Mouse (Mus musculus): ENCODE measurements around the gene Reps2. TPM values are rescaled to one million over a fixed set of nuclear protein-coding genes. Genes with fewer than 3 reads are reported as not detected.

Reps2 gene
- total RNA-seq, 1 experiment: 1.5 TPM

- H3K4me3 ChIP-seq (ENCODE audit: insufficient read depth in 1 of 2, low read depth in 1 of 2, low read length in 2 of 2, poor library complexity in 1 of 2, severe bottlenecking in 1 of 2): no peak overlapping the region
These were observed 91.1 kb downstream of the Reps2 start for GRCm38 (mm10) chrX:162552383-162552782.

GRCm38 (mm10) chrX:162545037-162545436 lies 98.4 kb downstream of the Reps2 start:
- no peak for DNase-seq (ENCODE audit: low read depth, low spot score)
- in situ Hi-C loops (cut with MboI; ENCODE audit: low sequenced_read_pairs in 2 of 2, unreplicated experiment in 2 of 2): no loop called here
- no peak for TF ChIP-seq ZNF384 (IDR thresholded peaks at IDR 0.05; ENCODE audit: low read depth, low read length)
- TF ChIP-seq ZC3H11A (IDR thresholded peaks at IDR 0.05; ENCODE audit: borderline replicate concordance, low read depth, low read length): no peak
- no peak for TF ChIP-seq CHD2 (IDR thresholded peaks at IDR 0.05; ENCODE audit: low read depth, low read length)
- no peak for TF ChIP-seq HCFC1 (IDR thresholded peaks at IDR 0.05; ENCODE audit: borderline replicate concordance, insufficient read depth, low read length)
- no peak for TF ChIP-seq MAFK (IDR thresholded peaks at IDR 0.05; ENCODE audit: insufficient read depth, low read depth, low read length)
- H3K4me1 ChIP-seq (ENCODE audit: control insufficient read depth in 2 of 2, insufficient read depth in 2 of 2, low read length in 2 of 2, poor library complexity in 1 of 2): no peaks in the 10 kb centered on the region
- H3K4me3 ChIP-seq (ENCODE audit: insufficient read depth in 1 of 2, low read depth in 1 of 2, low read length in 2 of 2, poor library complexity in 1 of 2, severe bottlenecking in 1 of 2): no peak overlapping the region
- no peaks in the 10 kb centered on the region for H3K36me3 ChIP-seq (ENCODE audit: control insufficient read depth, insufficient read depth, low read length, poor library complexity, severe bottlenecking)
- H3K9ac ChIP-seq (ENCODE audit: insufficient read depth, low read depth, low read length, poor library complexity, severe bottlenecking): no peak overlapping the region
- H3K9me3 ChIP-seq (ENCODE audit: control insufficient read depth, insufficient read depth, low read depth, low read length): no peaks in the 10 kb centered on the region
- no peak overlapping the region for H3K27ac ChIP-seq (ENCODE audit: insufficient read depth, low read depth, low read length, poor library complexity, severe bottlenecking)

More at GRCm38 (mm10) chrX:162552383-162552782, 91.1 kb downstream of the Reps2 start:
- H3K9ac ChIP-seq (ENCODE audit: insufficient read depth, low read depth, low read length, poor library complexity, severe bottlenecking): no peak overlapping the region
- no peak overlapping the region for H3K27ac ChIP-seq (ENCODE audit: insufficient read depth, low read depth, low read length, poor library complexity, severe bottlenecking)
- H3K4me1 ChIP-seq (ENCODE audit: control insufficient read depth in 2 of 2, insufficient read depth in 2 of 2, low read length in 2 of 2, poor library complexity in 1 of 2): no peaks in the 10 kb centered on the region
- no peak for DNase-seq (ENCODE audit: low read depth, low spot score)
- H3K9me3 ChIP-seq (ENCODE audit: control insufficient read depth, insufficient read depth, low read depth, low read length): no peaks in the 10 kb centered on the region
- TF ChIP-seq CHD2 (IDR thresholded peaks at IDR 0.05; ENCODE audit: low read depth, low read length) (no peak), ZNF384 (IDR thresholded peaks at IDR 0.05; ENCODE audit: low read depth, low read length) (no peak), MAFK (IDR thresholded peaks at IDR 0.05; ENCODE audit: insufficient read depth, low read depth, low read length) (no peak), ZC3H11A (IDR thresholded peaks at IDR 0.05; ENCODE audit: borderline replicate concordance, low read depth, low read length) (no peak), HCFC1 (IDR thresholded peaks at IDR 0.05; ENCODE audit: borderline replicate concordance, insufficient read depth, low read length) (no peak)
- in situ Hi-C loops (cut with MboI; ENCODE audit: low sequenced_read_pairs in 2 of 2, unreplicated experiment in 2 of 2): no loop called here
- no peaks in the 10 kb centered on the region for H3K36me3 ChIP-seq (ENCODE audit: control insufficient read depth, insufficient read depth, low read length, poor library complexity, severe bottlenecking)

- Histone ChIP-seq H3K4me3 (ENCODE audit: insufficient read depth in 1 of 2, low read depth in 1 of 2, low read length in 2 of 2, poor library complexity in 1 of 2, severe bottlenecking in 1 of 2) (no peak overlapping the region), H3K9ac (ENCODE audit: insufficient read depth, low read depth, low read length, poor library complexity, severe bottlenecking) (no peak overlapping the region), H3K36me3 (ENCODE audit: control insufficient read depth, insufficient read depth, low read length, poor library complexity, severe bottlenecking) (no peaks in the 10 kb centered on the region), H3K27ac (ENCODE audit: insufficient read depth, low read depth, low read length, poor library complexity, severe bottlenecking) (no peak overlapping the region), H3K9me3 (ENCODE audit: control insufficient read depth, insufficient read depth, low read depth, low read length) (no peaks in the 10 kb centered on the region), H3K4me1 (ENCODE audit: control insufficient read depth in 2 of 2, insufficient read depth in 2 of 2, low read length in 2 of 2, poor library complexity in 1 of 2) (no peaks in the 10 kb centered on the region)
- no peak for TF ChIP-seq ZC3H11A (IDR thresholded peaks at IDR 0.05; ENCODE audit: borderline replicate concordance, low read depth, low read length)
- TF ChIP-seq HCFC1 (IDR thresholded peaks at IDR 0.05; ENCODE audit: borderline replicate concordance, insufficient read depth, low read length): no peak
- no peak for TF ChIP-seq MAFK (IDR thresholded peaks at IDR 0.05; ENCODE audit: insufficient read depth, low read depth, low read length)
- no peak for TF ChIP-seq ZNF384 (IDR thresholded peaks at IDR 0.05; ENCODE audit: low read depth, low read length)
- TF ChIP-seq CHD2 (IDR thresholded peaks at IDR 0.05; ENCODE audit: low read depth, low read length): no peak
- no peak for DNase-seq (ENCODE audit: low read depth, low spot score)
- in situ Hi-C loops (cut with MboI; ENCODE audit: low sequenced_read_pairs in 2 of 2, unreplicated experiment in 2 of 2): no loop called here
These were observed 100.7 kb downstream of the Reps2 start for GRCm38 (mm10) chrX:162542576-162543227.

GRCm38 (mm10) chrX:162541961-162542360 lies 101.5 kb downstream of the Reps2 start:
- Histone ChIP-seq H3K36me3 (ENCODE audit: control insufficient read depth, insufficient read depth, low read length, poor library complexity, severe bottlenecking) (no peaks in the 10 kb centered on the region), H3K4me1 (ENCODE audit: control insufficient read depth in 2 of 2, insufficient read depth in 2 of 2, low read length in 2 of 2, poor library complexity in 1 of 2) (no peaks in the 10 kb centered on the region), H3K9me3 (ENCODE audit: control insufficient read depth, insufficient read depth, low read depth, low read length) (no peaks in the 10 kb centered on the region), H3K27ac (ENCODE audit: insufficient read depth, low read depth, low read length, poor library complexity, severe bottlenecking) (no peak overlapping the region), H3K9ac (ENCODE audit: insufficient read depth, low read depth, low read length, poor library complexity, severe bottlenecking) (no peak overlapping the region), H3K4me3 (ENCODE audit: insufficient read depth in 1 of 2, low read depth in 1 of 2, low read length in 2 of 2, poor library complexity in 1 of 2, severe bottlenecking in 1 of 2) (no peak overlapping the region)
- in situ Hi-C loops (cut with MboI; ENCODE audit: low sequenced_read_pairs in 2 of 2, unreplicated experiment in 2 of 2): no loop called here
- no peak for TF ChIP-seq MAFK (IDR thresholded peaks at IDR 0.05; ENCODE audit: insufficient read depth, low read depth, low read length)
- no peak for TF ChIP-seq ZNF384 (IDR thresholded peaks at IDR 0.05; ENCODE audit: low read depth, low read length)
- no peak for TF ChIP-seq HCFC1 (IDR thresholded peaks at IDR 0.05; ENCODE audit: borderline replicate concordance, insufficient read depth, low read length)
- TF ChIP-seq ZC3H11A (IDR thresholded peaks at IDR 0.05; ENCODE audit: borderline replicate concordance, low read depth, low read length): no peak
- no peak for DNase-seq (ENCODE audit: low read depth, low spot score)
